Mouse (Mus musculus): Measurements from ENCODE around the gene AW822073.
"Not testable (repeated sequence)": the region's sequence is repeated elsewhere in the genome, so short reads cannot be mapped to it uniquely, and the experiment has no call there.

DNA sequence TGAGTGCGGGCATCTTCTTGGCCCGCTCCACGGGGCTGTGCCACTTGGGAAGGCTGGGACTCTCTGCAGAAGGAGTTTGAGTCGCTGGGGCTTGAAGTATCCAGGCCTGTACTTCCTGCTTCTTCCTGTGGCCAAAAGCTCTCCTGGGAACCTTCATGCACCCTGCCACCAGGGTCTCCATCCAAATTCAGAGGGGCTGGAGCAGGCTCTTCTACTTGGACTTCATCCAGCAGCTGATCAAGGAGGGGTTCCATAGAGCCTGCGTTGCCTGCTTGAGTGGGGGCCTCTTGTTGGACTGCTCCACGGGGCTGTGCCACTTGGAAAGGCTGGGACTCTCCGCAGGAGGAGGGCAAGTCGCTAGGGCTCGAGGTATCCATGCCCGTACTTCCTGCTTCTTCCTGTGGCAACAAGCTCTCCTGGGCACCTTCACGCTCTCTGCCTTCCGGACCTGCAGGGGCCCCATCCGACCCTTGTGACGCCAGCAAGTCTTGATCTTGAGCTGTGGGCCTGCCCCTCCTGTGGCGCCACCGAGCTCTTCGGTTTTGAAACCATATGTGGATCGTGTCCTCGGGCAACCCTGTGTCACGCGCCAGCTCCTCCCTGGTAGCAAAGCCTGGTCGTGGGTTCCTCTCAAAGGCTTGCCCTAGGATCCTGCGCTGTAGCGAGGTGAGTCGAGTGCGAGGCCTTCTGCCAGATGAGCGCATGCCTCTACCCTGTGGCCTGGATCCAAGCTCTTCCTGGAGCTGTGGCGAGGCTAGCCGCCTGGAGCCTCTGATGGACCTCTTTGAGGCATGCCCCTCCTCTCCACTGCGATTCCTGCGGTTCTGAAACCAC, 541 bp downstream of the AW822073 start:
- TF ChIP-seq CTCF (IDR thresholded peaks at IDR 0.05; ENCODE audit: insufficient read depth, low read length); POLR2A (IDR thresholded peaks at IDR 0.05; ENCODE audit: borderline replicate concordance, extremely low read depth, low read depth, low read length): not testable (repeated sequence)
